Mouse (Mus musculus) heart, embryonic 10.5 days (tissue): ENCODE data around the gene Ndufa11. TPM values are rescaled to one million over a fixed set of nuclear protein-coding genes. Genes with fewer than 3 reads are reported as not detected.

Experiments used
- DNase-seq: peaks from one replicate; pipeline ENCODE4 v3.0.0-alpha.2; 2017; ENCODE audit warnings: low spot score
- H3K27ac ChIP-seq: fragments of 300-500 bp; sonication (generic); 2 replicates; pipeline ENCODE4 v1.5.1; 2016; ENCODE audit warnings: mild to moderate bottlenecking
- H3K27me3 ChIP-seq: fragments of 300-500 bp; sonication (generic); 2 replicates; pipeline ENCODE4 v1.6.1; 2016; ENCODE audit warnings: mild to moderate bottlenecking; ENCODE audit not compliant: poor library complexity, insufficient read depth, severe bottlenecking
- H3K36me3 ChIP-seq: fragments of 300-500 bp; sonication (generic); 2 replicates; pipeline ENCODE4 v1.6.1; 2016; ENCODE audit warnings: mild to moderate bottlenecking, moderate library complexity
- H3K4me1 ChIP-seq: fragments of 300-500 bp; sonication (generic); 2 replicates; pipeline ENCODE4 v1.6.1; 2016; ENCODE audit warnings: mild to moderate bottlenecking
- H3K4me3 ChIP-seq: fragments of 300-500 bp; sonication (generic); 2 replicates; pipeline ENCODE4 v1.5.1; 2016; ENCODE audit warnings: mild to moderate bottlenecking, moderate library complexity
- H3K9me3 ChIP-seq: fragments of 300-500 bp; sonication (generic); 2 replicates; pipeline ENCODE4 v1.6.1; 2016; ENCODE audit warnings: mild to moderate bottlenecking, moderate library complexity
- WGBS: fragments of 180-500 bp; shearing (Covaris S2); methylation state at CpG from one replicate; pipeline ENCODE4 v1.1.7; 2016; 5-methylcytosine and 5-hydroxymethylcytosine counted together
- polyA plus RNA-seq: library from polyadenylated mRNA; unstranded; fragments of >200 nt; fragmentation: Nextera tagmentation; extraction: Ambion mirVana; gene quantifications from 2 replicates; pipeline ENCODE4 v1.2.1, GENCODE M21; 2016

Gene Ndufa11
- polyA plus RNA-seq, 1 experiment from 2014 or later = 518 TPM

GRCm38 (mm10) chr17:56693395-56693794 lies 24.2 kb upstream of the Ndufa11 start:
- WGBS = 67% methylated on average over 1 of the region's 1 CpGs
- Histone ChIP-seq H3K4me3 (no peak overlapping the region), H3K27ac (no peak overlapping the region), H3K9me3 (no peaks in the 10 kb centered on the region), H3K36me3 (peaks cover 97% of the 10 kb centered on the region), H3K27me3 (no peaks in the 10 kb centered on the region), H3K4me1 (peaks cover 21% of the 10 kb centered on the region; the same call in 1 of the 2 replicates)
- no peak for DNase-seq

GRCm38 (mm10) chr17:56693851-56694310 lies 23.7 kb upstream of the Ndufa11 start:
- 72% methylated on average over 6 of the region's 6 CpGs for WGBS
- DNase-seq = no peak
- no peaks in the 10 kb centered on the region for H3K9me3 ChIP-seq
- peaks cover 97% of the 10 kb centered on the region for H3K36me3 ChIP-seq
- H3K4me3 ChIP-seq = no peak overlapping the region
- H3K27ac ChIP-seq = no peak overlapping the region
- H3K27me3 ChIP-seq = no peaks in the 10 kb centered on the region
- peaks cover 18% of the 10 kb centered on the region; the same call in 1 of the 2 replicates for H3K4me1 ChIP-seq

DNA sequence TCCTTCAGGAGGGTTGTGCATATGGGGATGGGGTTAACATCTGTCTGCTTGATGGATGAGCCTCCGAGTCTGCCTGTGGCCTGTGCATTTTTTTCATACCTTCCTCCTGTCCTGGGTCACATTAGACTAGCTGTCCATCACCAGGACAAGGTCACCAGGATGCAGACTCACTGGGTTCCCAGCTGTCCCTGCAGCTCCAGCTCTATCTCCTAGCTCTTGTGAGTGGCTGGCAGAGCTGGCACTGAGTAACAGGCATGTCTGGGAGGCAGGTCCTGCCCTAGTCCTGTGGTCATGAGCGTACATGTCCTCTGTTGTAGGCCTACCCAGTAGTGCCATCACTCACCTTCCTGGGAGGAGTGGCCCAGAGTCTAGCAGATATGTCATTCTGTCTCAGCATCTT lies 17.1 kb upstream of the Ndufa11 start:
- no peaks in the 10 kb centered on the region for H3K4me1 ChIP-seq
- H3K27ac ChIP-seq = no peak overlapping the region
- WGBS = 70% methylated on average over 2 of the region's 2 CpGs
- DNase-seq = no peak
- H3K9me3 ChIP-seq = no peaks in the 10 kb centered on the region
- no peak overlapping the region for H3K4me3 ChIP-seq
- H3K27me3 ChIP-seq = no peaks in the 10 kb centered on the region
- peaks cover 97% of the 10 kb centered on the region for H3K36me3 ChIP-seq

GRCm38 (mm10) chr17:56703038-56703437 lies 14.5 kb upstream of the Ndufa11 start:
- no peak overlapping the region for H3K27ac ChIP-seq
- no peaks in the 10 kb centered on the region for H3K9me3 ChIP-seq
- H3K27me3 ChIP-seq = no peaks in the 10 kb centered on the region
- H3K36me3 ChIP-seq = peaks cover 96% of the 10 kb centered on the region
- H3K4me3 ChIP-seq = no peak overlapping the region
- WGBS = 63% methylated on average over 4 of the region's 4 CpGs
- DNase-seq = no peak
- H3K4me1 ChIP-seq = no peaks in the 10 kb centered on the region

DNA sequence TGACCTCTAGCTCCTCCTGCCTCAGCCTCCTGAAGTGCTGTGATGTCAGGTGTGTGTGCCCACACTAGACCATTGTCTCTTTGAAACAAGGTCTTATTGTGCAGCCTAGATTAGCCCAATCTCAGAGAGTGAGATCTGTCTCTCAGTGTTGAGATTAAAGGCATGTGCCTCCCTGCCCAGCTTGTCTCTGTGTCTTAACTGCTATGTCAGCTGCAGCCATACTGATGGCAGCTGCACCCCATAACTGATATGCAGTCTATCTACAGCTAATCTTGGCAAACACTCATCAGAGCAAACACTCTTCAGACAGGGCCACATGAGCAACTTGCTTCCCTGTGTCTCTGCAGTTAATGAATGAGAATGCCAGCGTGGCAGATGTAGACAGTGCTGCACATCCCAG lies 11.1 kb upstream of the Ndufa11 start:
- Histone ChIP-seq H3K9me3 (no peaks in the 10 kb centered on the region), H3K27me3 (no peaks in the 10 kb centered on the region), H3K36me3 (peaks cover 96% of the 10 kb centered on the region), H3K4me3 (no peak overlapping the region), H3K27ac (no peak overlapping the region), H3K4me1 (no peaks in the 10 kb centered on the region)
- WGBS = 95% methylated on average over 1 of the region's 1 CpGs
- DNase-seq = no peak

GRCm38 (mm10) chr17:56708692-56709091 lies 8.9 kb upstream of the Ndufa11 start:
- Histone ChIP-seq H3K27me3 (no peaks in the 10 kb centered on the region), H3K4me1 (0 out of 2 replicates have a peak, but pooled peaks cover 2% of the 10 kb centered on the region), H3K9me3 (no peaks in the 10 kb centered on the region), H3K4me3 (no peak overlapping the region), H3K27ac (no peak overlapping the region), H3K36me3 (peaks cover 89% of the 10 kb centered on the region)
- 86% methylated on average over 4 of the region's 4 CpGs for WGBS
- no peak for DNase-seq

GRCm38 (mm10) chr17:56709708-56710107 lies 7.9 kb upstream of the Ndufa11 start:
- H3K36me3 ChIP-seq = peaks cover 80% of the 10 kb centered on the region
- WGBS = 84% methylated on average over 3 of the region's 3 CpGs
- H3K9me3 ChIP-seq = no peaks in the 10 kb centered on the region
- H3K27me3 ChIP-seq = no peaks in the 10 kb centered on the region
- no peak overlapping the region for H3K4me3 ChIP-seq
- no peak overlapping the region for H3K27ac ChIP-seq
- H3K4me1 ChIP-seq = peaks cover 8% of the 10 kb centered on the region; the same call in 1 of the 2 replicates
- DNase-seq = no peak

GRCm38 (mm10) chr17:56715360-56715759 lies 2.2 kb upstream of the Ndufa11 start:
- no peak overlapping the region for H3K27ac ChIP-seq
- 41% methylated on average over 11 of the region's 11 CpGs for WGBS
- H3K4me3 ChIP-seq = peak overlapping the region; percentile 90; the same call in 1 of the 2 replicates
- no peaks in the 10 kb centered on the region for H3K9me3 ChIP-seq
- H3K36me3 ChIP-seq = peaks cover 33% of the 10 kb centered on the region
- no peak for DNase-seq
- peaks cover 42% of the 10 kb centered on the region for H3K4me1 ChIP-seq
- H3K27me3 ChIP-seq = no peaks in the 10 kb centered on the region

DNA sequence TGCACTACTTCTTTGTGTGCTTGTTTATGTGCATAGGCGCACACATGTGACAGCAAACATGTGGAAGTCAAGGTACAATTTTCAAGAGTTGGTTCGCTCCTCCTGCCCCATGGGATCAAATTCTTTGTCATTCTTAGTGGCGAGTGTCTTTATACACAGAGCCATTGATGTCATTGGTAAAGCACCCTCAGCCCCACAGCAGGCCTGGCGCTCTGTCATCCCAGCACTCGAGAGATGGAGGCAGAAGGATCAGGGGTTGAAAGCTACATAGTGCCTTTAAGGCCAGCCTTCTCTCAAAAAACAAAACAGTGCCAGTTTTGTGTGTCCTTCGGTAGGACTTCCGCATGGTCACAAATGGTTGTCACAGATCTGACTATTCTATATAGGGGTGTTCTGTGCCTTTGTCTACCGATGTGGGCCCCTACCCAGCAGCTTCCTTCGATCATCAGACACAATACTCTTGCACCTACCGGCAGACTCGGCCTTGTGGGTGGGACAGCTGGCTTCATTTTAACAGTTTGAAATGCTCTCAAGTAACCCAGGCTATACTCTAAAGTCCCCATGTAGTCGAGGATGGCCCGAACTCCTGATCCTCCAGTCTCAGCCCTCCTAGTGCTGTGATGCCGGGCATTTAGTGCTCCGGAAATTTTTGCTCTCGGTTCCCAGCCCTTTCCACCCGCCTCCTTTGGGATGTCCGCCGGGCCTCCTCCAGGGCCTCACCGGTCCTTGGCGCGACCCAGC lies 1.5 kb upstream of the Ndufa11 start:
- Histone ChIP-seq H3K27me3 (no peaks in the 10 kb centered on the region), H3K4me3 (peak overlapping the region; percentile 90), H3K36me3 (peaks cover 33% of the 10 kb centered on the region), H3K27ac (peak overlapping the region; percentile 89), H3K9me3 (no peaks in the 10 kb centered on the region), H3K4me1 (peaks cover 43% of the 10 kb centered on the region)
- WGBS = 25% methylated on average over 22 of the region's 22 CpGs
- DNase-seq = no peak

- no peaks in the 10 kb centered on the region for H3K9me3 ChIP-seq
- peak overlapping the region; percentile 90 for H3K4me3 ChIP-seq
- H3K4me1 ChIP-seq = peaks cover 43% of the 10 kb centered on the region
- H3K36me3 ChIP-seq = peaks cover 33% of the 10 kb centered on the region
- no peaks in the 10 kb centered on the region for H3K27me3 ChIP-seq
- DNase-seq = peak; percentile 99
- under 1% methylated on average over 55 of the region's 55 CpGs for WGBS
- peak overlapping the region; percentile 92 for H3K27ac ChIP-seq
Observed at GRCm38 (mm10) chr17:56716655-56717362, 758 bp upstream of the Ndufa11 start.

DNA sequence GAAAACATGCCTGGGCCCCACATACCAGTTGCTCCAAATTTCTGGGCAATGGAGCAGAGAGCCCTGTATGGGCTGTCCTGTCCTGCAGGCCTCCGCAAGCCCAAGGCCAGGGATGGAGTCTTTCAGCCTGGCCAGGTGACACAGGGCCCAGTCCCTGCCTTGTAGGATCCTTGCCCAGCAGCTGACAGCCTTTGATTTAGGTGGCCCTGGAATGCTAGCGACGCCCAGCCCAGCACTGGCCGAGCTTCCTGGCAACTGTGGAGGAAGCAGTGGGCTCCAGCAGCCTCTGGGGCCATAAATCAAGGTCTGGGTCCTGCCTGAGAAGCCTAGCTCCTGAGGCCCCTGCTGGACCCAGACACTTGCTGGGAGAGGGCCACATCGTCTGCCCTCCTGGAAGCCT lies 4.9 kb downstream of the Ndufa11 start:
- H3K36me3 ChIP-seq = peaks cover 57% of the 10 kb centered on the region
- DNase-seq = no peak
- no peak overlapping the region for H3K4me3 ChIP-seq
- peaks cover 32% of the 10 kb centered on the region for H3K4me1 ChIP-seq
- no peaks in the 10 kb centered on the region for H3K9me3 ChIP-seq
- WGBS = 82% methylated on average over 5 of the region's 5 CpGs
- H3K27ac ChIP-seq = no peak overlapping the region
- no peaks in the 10 kb centered on the region for H3K27me3 ChIP-seq

DNA sequence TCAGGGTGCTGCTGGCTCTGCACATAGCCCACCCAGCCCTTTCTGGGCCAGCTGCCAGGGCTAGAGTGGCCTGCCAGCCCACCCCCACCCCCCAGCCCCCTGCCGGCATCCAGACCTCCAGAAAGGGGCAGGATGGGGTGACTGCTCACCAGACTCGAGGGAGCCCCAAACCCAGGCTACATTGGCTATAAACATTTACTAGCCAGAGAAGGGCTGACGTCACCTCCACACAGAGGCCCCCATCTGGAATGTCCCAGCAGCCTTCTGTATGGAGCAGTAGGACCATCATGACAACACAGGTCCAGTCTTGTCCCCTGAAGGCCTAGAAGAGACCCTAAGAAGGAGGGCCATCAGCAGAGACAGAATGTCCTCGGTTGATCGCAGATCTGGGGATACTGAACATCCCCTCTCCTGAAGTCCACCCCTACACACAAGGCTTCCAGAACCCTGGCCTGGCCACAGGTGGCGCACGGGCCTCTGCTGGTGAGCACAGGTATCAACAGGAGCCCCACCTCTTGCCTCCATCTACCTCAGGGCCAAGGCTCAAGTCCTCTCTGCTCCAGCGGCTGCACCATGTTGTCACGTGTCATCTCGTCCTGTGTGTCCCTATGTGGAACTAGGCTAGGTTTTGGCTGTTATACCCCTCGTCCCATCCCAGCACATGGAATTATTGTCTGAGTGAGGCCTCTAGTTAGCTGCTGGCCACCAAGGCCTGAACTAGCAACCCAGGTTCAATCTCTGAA lies 6.0 kb downstream of the Ndufa11 start:
- DNase-seq = no peak
- H3K27ac ChIP-seq = no peak overlapping the region; the same call in 1 of the 2 replicates
- H3K4me3 ChIP-seq = no peak overlapping the region
- H3K4me1 ChIP-seq = peaks cover 38% of the 10 kb centered on the region
- no peaks in the 10 kb centered on the region for H3K9me3 ChIP-seq
- H3K36me3 ChIP-seq = peaks cover 57% of the 10 kb centered on the region
- WGBS = 83% methylated on average over 11 of the region's 11 CpGs
- H3K27me3 ChIP-seq = no peaks in the 10 kb centered on the region
